Mouse (Mus musculus) left cerebral cortex, adult 18-20 months (tissue): Measurements from ENCODE around the gene Nrk. TPM values are rescaled to one million over a fixed set of nuclear protein-coding genes. Genes with fewer than 3 reads are reported as not detected.
A peak's percentile ranks its signal among the peaks of the same experiment; 100 is the strongest.

Experiments used
- DNase-seq, 2 experiments: peaks; one replicate each; pipeline ENCODE4 v3.0.0; 2021 to 2022; ENCODE audit warnings: low spot score in 2 of 2, mixed read lengths in 1 of 2
- long read RNA-seq, 2 experiments: library from polyadenylated mRNA; stranded (forward); transcript quantifications; one replicate each; pipeline ENCODE4 v2.0.0; 2021
- total RNA-seq, 2 experiments: library from RNA; stranded (reverse); gene quantifications; 2 replicates each; pipeline ENCODE4 v1.2.3; 2021

Gene Nrk
- under 1 TPM in 1 of 2 experiments, not detected in 1; 0.09 TPM for total RNA-seq
- long read RNA-seq, experiment 1, result 0 reads
- long read RNA-seq, experiment 2, result 0 reads

DNA sequence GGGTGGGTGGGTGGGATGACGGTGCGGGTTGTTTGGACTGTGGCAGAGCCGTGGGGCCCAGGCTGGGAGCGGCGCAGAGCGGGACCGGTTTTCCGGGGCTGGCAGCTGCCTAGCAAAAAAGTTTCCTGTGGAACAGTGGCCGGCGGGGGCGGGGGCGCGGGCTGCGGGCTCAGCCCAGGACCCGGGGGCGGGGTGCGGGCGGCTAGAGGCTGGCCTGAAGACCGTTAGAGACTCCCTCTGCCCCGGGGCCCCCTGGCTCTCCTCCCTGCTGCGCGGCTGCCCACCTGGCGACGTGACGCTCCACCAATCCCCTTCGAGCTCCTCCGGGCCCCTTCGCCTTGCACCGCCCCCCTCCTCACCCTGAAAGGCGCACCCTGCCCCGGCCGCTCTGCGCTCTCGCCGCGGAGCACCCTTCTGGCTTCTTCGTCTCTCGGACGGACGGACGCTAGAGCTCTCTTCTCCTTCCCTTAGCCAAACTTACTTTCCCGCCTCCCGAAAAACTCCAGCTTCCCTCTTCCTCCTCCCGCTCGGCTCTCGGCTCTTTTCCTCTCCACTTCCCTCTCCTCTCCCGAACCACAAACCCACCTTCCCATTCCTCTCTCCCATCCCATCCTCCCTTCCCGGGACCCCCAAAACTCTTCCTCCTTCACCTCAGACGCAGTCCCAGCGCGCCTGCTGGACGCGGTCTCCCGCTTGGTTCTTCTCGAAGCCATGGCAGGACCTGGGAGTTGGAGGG is at the start of gene Nrk:
Gene Nrk, plus strand, starts transcription at position 390 of the 736 bp plus-strand sequence.
- no peak for DNase-seq

DNA sequence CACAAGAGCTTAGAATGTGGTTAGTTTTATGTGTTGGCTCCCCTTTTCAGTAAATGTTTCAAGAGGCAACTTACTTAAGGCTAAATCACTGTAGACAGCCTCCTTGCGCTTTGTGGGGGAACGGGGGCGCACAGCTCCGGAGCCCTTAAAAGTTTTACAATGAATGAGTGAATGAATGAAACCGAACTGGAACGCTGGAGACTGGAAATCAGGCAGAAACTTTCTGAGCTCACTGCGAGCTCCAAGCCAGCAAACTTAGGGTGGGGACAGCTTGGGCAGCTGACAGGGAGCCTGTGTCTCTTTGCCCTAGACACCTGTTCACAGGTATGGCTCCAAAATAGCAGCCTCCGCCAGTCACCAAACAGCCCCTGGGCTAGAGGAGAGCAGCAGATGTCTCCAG is 864 bp upstream of the Nrk start:
- no peak for DNase-seq

DNA sequence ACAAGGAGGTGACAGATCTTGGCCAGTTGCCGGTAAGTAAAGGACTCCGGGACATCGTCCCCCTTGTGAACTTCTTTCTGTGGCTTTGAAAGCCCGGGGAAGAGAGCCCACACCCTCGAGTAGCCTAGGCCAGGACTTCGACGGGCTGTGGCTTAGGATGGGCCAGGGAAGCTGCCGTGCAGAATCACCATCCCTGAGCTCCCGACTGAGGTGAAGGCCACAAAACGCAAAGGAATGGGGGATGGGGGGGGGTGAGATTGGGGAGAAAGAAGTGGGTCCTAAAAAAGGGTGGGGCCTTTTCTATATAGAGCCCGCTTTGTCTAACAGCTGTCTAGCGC is 516 bp downstream of the Nrk start:
- no peak for DNase-seq

DNA sequence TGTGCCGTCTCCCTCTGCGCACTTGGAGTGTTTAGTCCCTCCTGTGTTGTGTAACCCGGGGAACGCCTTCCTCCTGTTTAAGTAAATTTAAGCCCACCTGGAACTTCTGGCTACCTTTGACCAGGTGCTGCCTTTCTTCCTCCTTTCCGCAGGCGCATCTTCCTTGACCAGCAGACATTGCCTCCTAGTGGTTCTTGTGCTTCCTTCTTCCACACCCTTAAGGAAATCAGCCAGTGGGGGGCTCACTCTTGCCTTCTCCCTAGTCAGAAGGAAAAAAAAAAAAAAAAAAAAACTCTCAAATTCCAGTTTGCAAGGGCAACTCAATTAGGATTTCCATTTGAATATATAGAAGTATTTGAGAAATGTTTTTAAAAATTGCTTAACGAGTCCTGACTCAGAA is 4.8 kb downstream of the Nrk start:
- DNase-seq, result no peak

DNA sequence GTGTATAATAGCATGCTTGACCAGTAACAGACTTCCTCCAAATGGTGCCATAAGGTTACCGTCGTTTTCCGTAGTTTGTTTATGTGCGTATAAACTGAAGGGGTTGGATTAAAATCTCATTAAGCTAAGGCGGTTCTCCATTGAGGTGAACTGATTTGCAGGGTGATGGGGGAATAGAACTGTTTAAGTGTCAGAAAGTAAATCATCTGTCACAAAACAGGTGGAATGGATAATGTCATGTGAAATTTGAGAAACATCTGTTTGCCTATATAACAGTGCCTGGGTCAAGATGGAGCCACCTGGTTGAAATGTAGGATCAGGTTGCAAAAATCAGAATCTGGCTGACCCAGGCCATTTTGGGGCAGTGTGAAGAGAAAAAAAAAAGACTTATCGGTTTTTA is 29.7 kb downstream of the Nrk start:
- no peak for DNase-seq

DNA sequence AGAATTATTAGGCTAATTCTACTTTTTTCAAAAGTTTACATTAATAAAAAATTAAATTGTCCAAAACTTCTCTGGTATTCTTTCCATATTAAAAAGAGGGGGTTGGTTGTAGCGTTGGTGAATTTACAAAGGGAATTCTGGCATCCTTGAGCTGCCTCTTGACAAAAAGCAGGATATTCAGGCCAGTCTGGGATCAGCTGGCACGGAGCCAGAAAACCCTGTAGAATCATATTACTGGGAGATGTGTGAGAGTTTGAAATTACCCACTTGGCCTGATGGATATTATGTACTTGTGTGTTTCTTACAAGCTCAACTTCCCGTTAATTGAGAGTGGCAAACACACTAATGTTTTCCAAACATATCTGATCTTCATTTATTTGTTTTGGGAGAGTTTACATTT is 46.5 kb downstream of the Nrk start:
- peak in 1 of 2 experiments; percentile 1 for DNase-seq

DNA sequence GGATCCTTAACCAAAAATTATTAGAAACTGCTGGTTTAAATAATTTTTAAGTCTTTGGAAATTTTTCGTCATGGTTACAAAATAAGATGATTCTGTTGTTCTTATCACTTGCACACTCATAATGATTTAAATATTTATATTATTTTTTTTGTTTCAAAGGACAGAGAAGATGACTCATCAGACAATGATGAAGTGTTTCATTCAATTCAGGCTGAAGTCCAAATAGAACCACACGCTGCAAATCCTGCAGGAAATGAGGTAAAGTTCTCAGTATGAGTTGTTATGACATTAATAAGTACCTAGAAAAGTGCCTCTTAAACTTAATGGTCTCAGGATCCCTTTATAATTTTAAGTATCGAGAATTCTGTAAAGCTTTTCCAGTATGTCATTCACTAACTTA is 64.3 kb downstream of the Nrk start:
- DNase-seq, result no peak

DNA sequence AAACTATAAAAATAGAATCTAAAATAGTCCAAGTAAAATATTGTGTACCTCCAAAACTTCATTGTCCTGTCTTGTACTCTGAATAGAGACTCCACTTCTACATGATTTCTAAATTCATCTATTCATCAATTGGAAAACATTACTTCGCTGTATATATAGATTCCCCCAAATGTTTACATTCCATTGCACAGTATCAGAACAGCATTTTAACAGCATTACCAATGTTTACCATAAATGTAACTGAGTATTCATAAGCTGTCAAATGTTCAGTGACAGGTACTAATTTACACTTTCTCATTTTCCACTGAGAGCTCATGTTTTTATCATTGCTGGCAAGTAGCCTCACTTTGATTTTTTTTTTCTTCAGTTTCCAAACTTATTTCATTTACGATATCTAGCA is 65.0 kb downstream of the Nrk start:
- no peak for DNase-seq

DNA sequence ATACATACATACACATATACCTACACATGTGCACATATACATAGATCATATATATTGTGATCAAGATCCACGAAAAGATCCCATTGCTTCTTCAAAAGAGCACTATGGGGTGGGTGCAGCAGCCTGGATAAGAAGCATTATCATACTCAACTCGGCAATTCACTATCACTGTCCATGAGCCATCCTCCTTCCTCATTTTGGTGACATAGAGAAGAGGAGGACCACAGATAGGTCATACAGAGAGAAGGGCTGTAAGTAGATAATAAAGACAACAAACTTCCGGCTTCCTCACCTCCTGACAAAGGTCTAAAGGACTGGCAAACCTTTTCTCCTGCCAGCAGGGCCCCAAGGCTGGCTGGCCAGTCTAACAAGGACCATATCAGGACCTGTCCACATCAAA is 100.3 kb downstream of the Nrk start:
- no peak for DNase-seq

DNA sequence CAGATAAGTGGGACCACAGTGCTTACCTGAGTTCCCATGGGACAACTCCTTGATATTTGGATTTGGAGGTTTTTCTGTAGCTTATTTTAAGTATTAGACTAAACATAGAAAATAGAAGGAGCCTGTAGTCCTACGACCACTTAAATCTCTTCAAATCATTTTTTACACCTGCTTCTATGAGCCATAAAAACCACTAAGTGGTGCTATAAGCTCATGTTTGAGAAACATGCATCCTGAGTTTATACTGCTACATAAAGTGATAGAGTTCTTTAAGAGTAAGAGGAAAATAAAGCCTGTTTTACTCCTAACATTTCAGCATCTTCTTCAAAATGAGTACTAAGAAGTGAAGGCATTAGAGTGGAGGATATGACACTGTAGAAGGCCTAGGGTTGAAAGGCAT is 102.3 kb downstream of the Nrk start:
- DNase-seq, result no peak

DNA sequence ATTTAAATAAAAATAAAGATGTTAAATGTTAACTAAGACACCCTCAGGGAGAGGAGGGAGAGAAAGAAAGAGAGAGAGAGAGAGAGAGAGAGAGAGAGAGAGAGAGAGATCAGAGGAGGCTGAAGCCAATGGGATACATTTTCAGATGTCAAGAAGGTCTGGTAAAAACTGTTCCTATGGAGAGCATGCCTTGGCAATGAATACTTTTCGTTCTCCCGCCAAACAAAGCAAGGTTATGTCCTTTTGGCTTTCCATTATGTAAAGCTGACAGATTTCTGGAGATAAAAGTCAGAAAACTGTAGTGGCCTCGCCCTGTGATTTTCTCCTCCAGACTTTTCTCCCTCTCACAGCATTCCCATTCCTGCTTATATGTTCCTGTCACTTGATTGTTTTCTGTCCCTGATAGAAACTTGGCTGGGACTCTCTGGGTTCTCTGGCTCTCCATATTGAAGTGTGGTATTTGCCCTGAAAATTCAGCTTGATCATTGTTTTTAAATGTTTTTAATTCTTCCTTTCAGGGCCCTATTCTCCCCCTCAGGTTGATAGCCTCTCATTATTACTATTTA is 112.4 kb downstream of the Nrk start:
- DNase-seq, result no peak

DNA sequence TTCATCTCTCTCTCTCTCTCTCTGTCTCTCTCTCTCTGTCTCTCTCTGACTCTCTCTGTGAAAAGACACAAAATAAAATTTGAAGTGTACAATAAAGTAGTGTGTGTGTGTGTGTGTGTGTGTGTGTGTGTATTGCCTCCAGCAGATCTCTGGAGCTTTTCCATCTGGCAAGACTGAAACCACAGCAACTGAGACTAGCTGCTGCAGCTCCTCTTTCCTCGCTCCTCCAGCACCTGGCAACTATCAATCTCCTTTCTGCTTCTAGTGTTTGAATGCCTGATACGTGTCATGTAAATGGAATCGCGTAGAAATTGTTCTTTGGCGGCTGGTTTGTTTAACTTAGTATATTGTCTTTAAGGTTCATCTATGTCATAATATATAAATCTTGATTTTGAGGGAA is 113.1 kb downstream of the Nrk start:
- DNase-seq, result no peak

DNA sequence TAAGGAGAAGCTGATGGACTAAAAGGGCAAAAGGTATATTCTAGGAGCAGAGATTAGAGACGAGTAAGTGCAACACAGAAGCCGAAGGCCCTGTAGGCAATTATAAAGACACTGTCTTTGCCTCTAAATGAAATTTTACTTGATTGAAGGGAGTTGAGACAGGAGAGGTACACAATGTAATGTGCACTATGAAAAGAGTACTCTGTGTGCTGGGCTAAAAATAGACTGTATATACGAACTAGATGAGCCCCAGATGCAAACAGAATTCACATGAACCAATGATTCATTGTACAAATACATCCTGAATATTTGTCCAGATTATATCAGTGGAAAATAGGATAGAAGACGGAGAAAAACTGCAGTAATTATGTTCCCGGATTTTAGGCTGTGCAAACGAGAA is 113.7 kb downstream of the Nrk start:
- no peak for DNase-seq

DNA sequence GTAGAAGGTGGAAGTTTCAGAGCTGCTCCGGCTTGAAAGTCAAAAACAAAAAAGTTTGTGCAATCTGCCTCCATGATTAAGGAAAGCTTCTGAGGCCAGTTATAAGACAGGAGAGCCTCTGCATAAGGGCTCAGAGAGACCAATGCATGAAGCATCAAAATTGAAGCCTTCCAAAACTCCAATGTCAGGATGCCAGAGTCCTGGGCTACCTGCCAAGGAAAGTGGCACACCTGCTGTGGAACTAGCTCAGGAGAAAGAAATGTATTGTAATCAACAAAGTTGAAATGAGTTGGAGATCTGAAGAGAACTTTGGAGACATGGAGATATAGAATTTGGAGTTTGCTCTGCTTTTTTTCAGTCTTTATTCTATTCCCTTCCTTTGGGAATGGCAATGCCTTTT is 123.4 kb downstream of the Nrk start:
- no peak for DNase-seq

DNA sequence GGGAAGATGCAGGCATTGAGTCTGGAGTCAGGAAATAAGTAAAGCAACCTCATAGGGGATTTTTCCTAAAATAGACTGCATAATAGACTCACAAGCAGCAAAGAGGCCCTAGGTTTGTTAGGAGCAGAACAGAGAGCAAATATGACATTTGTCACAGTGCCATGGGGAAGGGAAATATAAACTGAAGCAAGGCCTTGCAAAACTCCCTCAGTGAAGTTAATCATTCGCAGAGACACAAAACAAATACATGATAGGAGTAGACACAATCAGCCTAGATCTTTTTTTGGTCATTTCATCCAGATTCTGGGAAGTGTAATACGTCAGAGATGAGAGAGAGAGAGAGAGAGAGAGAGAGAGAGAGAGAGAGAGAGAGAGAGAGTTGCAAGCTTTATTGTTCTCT is 125.1 kb downstream of the Nrk start:
- DNase-seq, result no peak

DNA sequence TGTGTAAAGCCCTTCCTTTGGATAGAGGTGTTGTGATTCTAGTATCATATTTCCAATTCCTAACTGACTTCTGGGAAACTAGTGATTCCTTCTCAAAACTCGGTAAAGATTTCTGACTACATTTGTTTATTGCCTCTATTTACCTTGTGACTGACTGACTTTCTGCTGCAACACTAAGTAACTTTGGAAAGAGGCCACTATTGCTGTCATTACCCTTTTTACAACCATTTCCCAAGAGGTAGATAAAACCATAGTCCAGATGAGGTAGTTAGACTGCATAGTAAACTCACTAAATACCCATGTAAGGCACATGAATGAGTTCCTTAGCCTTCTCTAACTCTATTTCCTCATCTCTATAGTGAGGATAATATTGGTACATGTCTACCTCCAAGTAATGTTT is 126.9 kb downstream of the Nrk start:
- no peak for DNase-seq

DNA sequence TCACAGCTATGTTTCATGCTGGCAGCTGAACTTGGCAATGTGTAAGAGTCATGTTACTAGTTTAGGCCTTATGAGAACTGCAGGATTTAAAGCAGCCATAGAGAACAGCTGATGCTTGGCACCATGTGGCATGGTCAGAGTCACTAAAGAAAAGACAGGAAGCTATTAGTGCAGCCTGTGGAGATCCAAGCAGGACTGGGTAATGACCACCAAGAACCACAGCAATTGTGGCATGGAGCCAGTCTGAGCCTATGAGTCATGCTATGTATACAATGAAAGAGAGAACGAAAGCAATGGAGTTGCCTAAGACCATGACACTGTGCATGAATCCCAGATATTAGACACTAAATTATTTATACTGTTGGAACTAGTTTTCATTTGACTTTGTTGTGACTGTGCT is 137.7 kb downstream of the Nrk start:
- no peak for DNase-seq

DNA sequence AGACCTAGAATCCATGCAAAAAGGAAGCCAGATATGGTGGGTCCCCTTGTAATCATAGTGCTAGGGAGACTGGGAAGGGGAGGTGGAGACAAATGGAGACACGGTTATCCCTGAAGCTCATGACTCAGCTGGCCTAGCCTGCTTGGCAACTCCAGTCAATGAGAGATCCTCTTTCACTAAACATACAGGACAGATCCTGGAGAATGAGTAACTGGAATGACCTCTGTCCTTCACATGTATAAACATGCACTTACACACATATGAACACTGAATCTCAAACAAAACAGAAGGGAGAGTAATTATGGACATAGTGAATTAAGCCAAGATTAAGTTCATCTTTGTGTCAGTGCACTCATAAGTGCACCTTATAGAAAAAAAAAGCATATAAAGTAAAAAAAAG is 138.9 kb downstream of the Nrk start:
- no peak for DNase-seq

Other genes starting within 250 kb of the Nrk start
- not detected for gene Serpina7, start 170.8 kb downstream of the Nrk start, total RNA-seq
- not detected for gene 4930513O06Rik, start 171.8 kb downstream of the Nrk start, total RNA-seq